Mouse (Mus musculus): ENCODE measurements around the gene Gm20518.

- TF ChIP-seq POLR2A (IDR thresholded peaks at IDR 0.05; ENCODE audit: extremely low read depth, insufficient read depth, low read length) (no peak), CTCF (IDR thresholded peaks at IDR 0.05; ENCODE audit: extremely low read depth, insufficient read depth, low read length) (no peak)
Measured at GRCm38 (mm10) chr16:17865770-17866169, 25.7 kb downstream of the Gm20518 start.
